In genomic region chr6:71740921-71741320, GRCm38 (mm10) we compare ENCODE assay signal across 11 mouse cellular contexts. TPM values are rescaled to one million over a fixed set of nuclear protein-coding genes. Genes with fewer than 3 reads are reported as not detected.
DNase-seq lines count a peak whose midpoint lies in the region; ATAC-seq and TF ChIP-seq lines count a peak whose summit lies in the region.
"Had no signal": no experiment of that assay in that cellular context is flagged by ENCODE, and none has a peak within 500 bp of the region (broad histone marks: within the 10 kb centered on the region; RNA-seq: fewer than 3 reads in every experiment).

No protein-coding gene starts in this region.

- WGBS in hindbrain, embryonic 14.5 days: 29% methylated on average over 13 of the region's 13 CpGs

- no peaks in the 10 kb centered on the region for H3K27me3 ChIP-seq in hindbrain, embryonic 14.5 days (ENCODE audit: control insufficient read depth, insufficient read depth, low read length)
- H3K27me3 ChIP-seq: liver, embryonic 13.5 days had no signal

- H3K4me1 ChIP-seq in hindbrain, embryonic 14.5 days (replicated peaks; ENCODE audit: control insufficient read depth, insufficient read depth, low read length): peaks cover 33% of the 10 kb centered on the region

- no peak for ATAC-seq in hindbrain, embryonic 14.5 days (ENCODE audit: low FRiP score)
- ATAC-seq in activated CD4-positive, CD25-positive, alpha-beta regulatory T cell, adult 4 months: no peak

- H3K9ac ChIP-seq in hindbrain, embryonic 14.5 days: no peak overlapping the region
- H3K9ac ChIP-seq: liver, embryonic 13.5 days had no signal

- peak overlapping the region; percentile 55 for H3K27ac ChIP-seq in layer of hippocampus, adult 2 months
- peak overlapping the region; percentile 75 for H3K27ac ChIP-seq in hindbrain, embryonic 14.5 days
- H3K27ac ChIP-seq: liver, embryonic 13.5 days had no signal

- H3K4me3 ChIP-seq in layer of hippocampus, adult 2 months: no peak overlapping the region; the same call in 1 of the 2 replicates
- H3K4me3 ChIP-seq in hindbrain, embryonic 14.5 days (replicated peaks; ENCODE audit: low read length): no peak overlapping the region
- H3K4me3 ChIP-seq: liver, embryonic 13.5 days had no signal

- H3K4me2 ChIP-seq in hindbrain, embryonic 14.5 days (replicated peaks): 0 out of 2 replicates have a peak overlapping the region, but pooled peaks have one; percentile 8
- H3K4me2 ChIP-seq: liver, embryonic 13.5 days had no signal

- no peaks in the 10 kb centered on the region for H3K36me3 ChIP-seq in hindbrain, embryonic 14.5 days (replicated peaks; ENCODE audit: control insufficient read depth, insufficient read depth)
- H3K36me3 ChIP-seq: liver, embryonic 13.5 days had no signal

- no peak for TF ChIP-seq CTCF in layer of hippocampus, adult 2 months (conservative IDR thresholded peaks at IDR 0.05)

- DNase-seq in layer of hippocampus, adult 2 months (ENCODE audit: low spot score in 2 of 2): no peak
- no peak for DNase-seq in layer of hippocampus, adult 8-10 months (ENCODE audit: low spot score in 2 of 2)
- peak; percentile 33 for DNase-seq in MN1 (ENCODE audit: low spot score)
- DNase-seq in cerebellum, postnatal 10 days: peak; percentile 86 to 89
- DNase-seq in hindbrain, embryonic 14.5 days (ENCODE audit: low spot score): peak; percentile 70
- no peak for DNase-seq in thymus, postnatal 4 days
- no peak for DNase-seq in kidney, adult 9 months
- DNase-seq: gastrocnemius, postnatal 10 days; liver, embryonic 13.5 days had no signal

- H3K9me3 ChIP-seq in hindbrain, embryonic 14.5 days (ENCODE audit: control insufficient read depth, low read length): no peaks in the 10 kb centered on the region
- H3K9me3 ChIP-seq: liver, embryonic 13.5 days had no signal

RNA-seq across cellular contexts. Expression of gene Reep1, which starts 33.6 kb away (rescaled TPM):
- total RNA-seq in layer of hippocampus, adult 2 months (2021): 10 to 100 TPM; 69.1 to 71.2 TPM
- 10 to 100 TPM; 69.8 to 75.0 (median 72.7) TPM for total RNA-seq in layer of hippocampus, adult 8-10 months (2022)
- 326 and 374 TPM in 2 replicates for polyA plus RNA-seq in hindbrain, embryonic 14.5 days (2014; fragmentation: Nextera tagmentation; extraction: Ambion mirVana)
- polyA plus RNA-seq in activated CD4-positive, CD25-positive, alpha-beta regulatory T cell, adult 4 months (2017; shearing (Covaris generic)): under 1 TPM in 1 of 2 experiments, not detected in 1; 0.63 TPM
- total RNA-seq: megakaryocyte-erythroid progenitor cell, adult 5-6 weeks had no signal

Comparison
In these comparisons a context has a peak if more than half of its experiments do, and no peak if none do; other contexts are left out.
1. DNase-seq: peak in MN1 (single experiment), cerebellum, postnatal 10 days (2 of 2) and hindbrain, embryonic 14.5 days (single experiment); none in layer of hippocampus, adult 2 months (0 of 2), layer of hippocampus, adult 8-10 months (0 of 2), thymus, postnatal 4 days (single experiment) and kidney, adult 9 months (single experiment).